Mouse (Mus musculus): ENCODE results near the gene Coasy.
"Not testable (repeated sequence)": the region's sequence is repeated elsewhere in the genome, so short reads cannot be mapped to it uniquely, and the experiment has no call there.

The Coasy gene

GRCm38 (mm10) chr11:101087682-101088055 lies 5.3 kb downstream of the Coasy start:
- DNase-seq (ENCODE audit: low read depth, low spot score) = no peak

- DNase-seq (ENCODE audit: low read depth, low spot score) = no peak
These were observed 7.6 kb downstream of the Coasy start for GRCm38 (mm10) chr11:101089931-101090330.

GRCm38 (mm10) chr11:101094930-101095313 lies 12.6 kb downstream of the Coasy start:
- DNase-seq (ENCODE audit: low read depth, low spot score) = no peak

- DNase-seq (ENCODE audit: low read depth, low spot score) = peak; percentile 90
These were observed 13.1 kb downstream of the Coasy start, which contains the start of gene Psmc3ip for GRCm38 (mm10) chr11:101095314-101096024. Gene Psmc3ip, minus strand, starts transcription at chr11:101095436.

GRCm38 (mm10) chr11:101098231-101098630 lies 15.9 kb downstream of the Coasy start:
- DNase-seq (ENCODE audit: low read depth, low spot score) = no peak

- no peak for DNase-seq (ENCODE audit: low read depth, low spot score)
These were observed 20.6 kb downstream of the Coasy start for GRCm38 (mm10) chr11:101103011-101103410.

- no peak for DNase-seq (ENCODE audit: low read depth, low spot score)
These were observed 27.0 kb downstream of the Coasy start for GRCm38 (mm10) chr11:101109351-101109750.

- DNase-seq (ENCODE audit: low read depth, low spot score) = no peak
These were observed 28.3 kb downstream of the Coasy start for GRCm38 (mm10) chr11:101110708-101111107.

GRCm38 (mm10) chr11:101111178-101111577 lies 28.8 kb downstream of the Coasy start:
- no peak for DNase-seq (ENCODE audit: low read depth, low spot score)

GRCm38 (mm10) chr11:101112186-101112585 lies 29.8 kb downstream of the Coasy start:
- DNase-seq (ENCODE audit: low read depth, low spot score) = no peak

- no peak for DNase-seq (ENCODE audit: low read depth, low spot score)
These were observed 33.2 kb downstream of the Coasy start for GRCm38 (mm10) chr11:101115564-101115963.

GRCm38 (mm10) chr11:101118105-101118504 lies 35.7 kb downstream of the Coasy start:
- no peak for DNase-seq (ENCODE audit: low read depth, low spot score)

GRCm38 (mm10) chr11:101119131-101119760 lies 36.9 kb downstream of the Coasy start:
- DNase-seq (ENCODE audit: low read depth, low spot score) = no peak

GRCm38 (mm10) chr11:101119761-101120544 lies 37.6 kb downstream of the Coasy start, which contains the start of the genes Retreg3 and Tubg1:
Gene Retreg3, minus strand, starts transcription at chr11:101119893.
Gene Tubg1, plus strand, starts transcription at chr11:101119938.
- DNase-seq (ENCODE audit: low read depth, low spot score) = peak; percentile 99

- DNase-seq (ENCODE audit: low read depth, low spot score) = no peak
These were observed 38.3 kb downstream of the Coasy start for GRCm38 (mm10) chr11:101120545-101121188.

- not testable (repeated sequence) for DNase-seq (ENCODE audit: low read depth, low spot score)
These were observed 42.1 kb downstream of the Coasy start for GRCm38 (mm10) chr11:101124494-101124893.

GRCm38 (mm10) chr11:101125008-101125407 lies 42.6 kb downstream of the Coasy start:
- not testable (repeated sequence) for DNase-seq (ENCODE audit: low read depth, low spot score)

- no peak for DNase-seq (ENCODE audit: low read depth, low spot score)
These were observed 44.7 kb downstream of the Coasy start for GRCm38 (mm10) chr11:101127075-101127474.

GRCm38 (mm10) chr11:101128996-101129577 lies 46.7 kb downstream of the Coasy start:
- no peak for DNase-seq (ENCODE audit: low read depth, low spot score)

GRCm38 (mm10) chr11:101130056-101130756 lies 47.8 kb downstream of the Coasy start:
- no peak for DNase-seq (ENCODE audit: low read depth, low spot score)

- DNase-seq (ENCODE audit: low read depth, low spot score) = no peak
These were observed 48.8 kb downstream of the Coasy start for GRCm38 (mm10) chr11:101131187-101131586.
